Mouse (Mus musculus): ENCODE results near the gene Grap.

GRCm38 (mm10) chr11:61652686-61653447, at the start of gene Grap:
- no peak for TF ChIP-seq CTCF (IDR thresholded peaks at IDR 0.05; ENCODE audit: control insufficient read depth, insufficient read depth, insufficient read length)
- no peak for TF ChIP-seq MAX (IDR thresholded peaks at IDR 0.05)
- no peak for TF ChIP-seq MYOG (IDR thresholded peaks at IDR 0.05; ENCODE audit: control insufficient read depth, extremely low read depth, insufficient read length)
- TF ChIP-seq USF1 (IDR thresholded peaks at IDR 0.05; ENCODE audit: low read depth): no peak
